Mouse (Mus musculus) heart, postnatal 14 days (tissue): ENCODE data around the gene Capn2. TPM values are rescaled to one million over a fixed set of nuclear protein-coding genes. Genes with fewer than 3 reads are reported as not detected.

Experiments used
- DNase-seq, 2 experiments: peaks; one replicate each; pipeline ENCODE4 v3.0.0; 2021 to 2022
- intact Hi-C: fragments of 180-260 bp; cut with DNase I; formaldehyde crosslinking; loops from one replicate; pipeline ENCODE4 v1.15.1; 2025
- total RNA-seq, 2 experiments: library from RNA; stranded (reverse); gene quantifications; 2 replicates each; pipeline ENCODE4 v1.2.3; 2021

Capn2 gene
- total RNA-seq, 2 experiments from 2014 or later = 69.8 to 72.5 TPM

DNA sequence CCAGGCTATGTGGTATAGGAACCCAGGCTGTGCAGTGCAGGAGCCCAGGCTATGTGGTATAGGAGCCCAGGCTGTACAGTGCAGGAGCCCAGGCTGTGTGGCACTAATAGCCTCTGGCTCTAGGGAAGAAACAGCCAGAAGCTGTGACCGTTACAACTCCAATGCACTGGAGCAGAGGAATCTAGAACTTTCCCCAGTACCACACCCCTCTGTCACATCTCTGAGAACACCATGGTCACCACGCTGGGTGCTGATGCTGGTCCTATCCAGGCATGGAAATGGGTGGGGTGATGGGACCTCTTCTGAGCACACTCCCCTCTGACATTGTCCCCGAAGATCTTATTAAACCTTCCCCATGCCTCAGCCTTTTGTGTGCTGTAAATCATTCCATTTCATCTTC, 12.1 kb downstream of the Capn2 start:
- intact Hi-C loops = no loop called here
- DNase-seq = no peak

- intact Hi-C loops = no loop called here
- DNase-seq = peak; percentile 78 to 82
Measured at GRCm38 (mm10) chr1:182504223-182504622, 13.2 kb downstream of the Capn2 start.

DNA sequence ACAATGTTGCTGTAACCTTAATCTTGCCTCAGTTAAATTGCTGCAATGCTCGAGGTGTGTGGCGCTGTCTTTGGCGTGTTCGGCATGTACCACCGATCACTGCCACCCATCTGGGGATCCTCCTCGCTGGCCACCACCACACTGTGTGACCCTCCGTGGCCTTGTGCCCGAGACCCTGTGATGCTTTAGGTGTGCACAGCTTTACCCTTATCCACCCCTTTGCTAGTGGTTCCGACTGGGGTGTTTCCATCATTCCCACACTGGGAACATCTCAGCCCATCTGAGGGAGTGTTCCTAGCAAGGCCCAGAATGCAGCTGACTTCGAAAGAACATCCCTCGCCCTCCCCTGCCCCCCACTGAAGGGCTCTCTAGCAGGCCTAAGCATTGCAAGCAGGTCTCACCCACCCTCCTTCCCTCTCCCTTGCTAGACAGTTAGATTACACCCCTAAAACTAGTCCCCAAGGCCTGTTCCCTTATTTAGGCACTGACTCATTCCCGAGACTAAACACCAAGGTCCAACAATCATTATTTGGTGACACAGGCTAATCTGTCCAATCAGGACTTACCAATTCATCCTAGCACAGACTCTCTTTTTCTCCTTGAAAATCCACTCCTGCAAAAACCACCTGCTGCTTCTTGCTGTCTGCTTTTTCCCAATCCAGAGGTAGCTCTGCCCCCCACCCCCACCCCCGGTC, 14.1 kb downstream of the Capn2 start:
- intact Hi-C loops = no loop called here
- DNase-seq = no peak

GRCm38 (mm10) chr1:182502491-182503050, 14.8 kb downstream of the Capn2 start:
- no peak for DNase-seq
- intact Hi-C loops = no loop called here

DNA sequence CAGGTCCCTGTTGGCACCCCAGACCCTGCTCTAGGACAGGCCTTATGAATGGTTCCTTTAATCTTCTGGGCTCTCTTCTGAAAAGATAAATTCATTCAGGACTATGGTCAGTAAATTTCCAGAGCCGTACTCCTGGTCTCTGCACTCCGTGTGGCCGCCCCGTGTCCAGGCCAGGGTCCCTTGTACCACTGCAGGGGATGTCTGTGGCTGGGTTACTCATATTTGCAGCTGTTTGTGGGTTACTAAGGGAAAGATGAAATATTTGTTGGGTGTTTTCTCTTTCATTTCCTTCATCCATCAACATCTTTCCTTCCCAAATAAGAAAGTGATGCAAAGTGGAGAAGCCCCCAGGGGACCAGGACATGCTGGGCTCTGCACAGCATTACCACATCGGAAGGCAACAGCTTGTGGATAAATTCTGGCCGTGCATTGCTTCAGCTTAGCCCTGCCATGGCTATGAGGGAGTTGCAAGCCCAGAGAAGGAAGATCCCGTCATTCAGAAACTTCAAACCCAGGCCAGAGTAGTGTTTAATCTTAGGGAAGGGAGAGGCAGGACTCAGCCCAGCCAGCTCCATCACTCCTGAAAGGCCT, 15.5 kb downstream of the Capn2 start:
- DNase-seq = peak in 1 of 2 experiments; percentile 55
- intact Hi-C loops = no loop called here

GRCm38 (mm10) chr1:182500843-182501242, 16.6 kb downstream of the Capn2 start:
- intact Hi-C loops = no loop called here
- no peak for DNase-seq

DNA sequence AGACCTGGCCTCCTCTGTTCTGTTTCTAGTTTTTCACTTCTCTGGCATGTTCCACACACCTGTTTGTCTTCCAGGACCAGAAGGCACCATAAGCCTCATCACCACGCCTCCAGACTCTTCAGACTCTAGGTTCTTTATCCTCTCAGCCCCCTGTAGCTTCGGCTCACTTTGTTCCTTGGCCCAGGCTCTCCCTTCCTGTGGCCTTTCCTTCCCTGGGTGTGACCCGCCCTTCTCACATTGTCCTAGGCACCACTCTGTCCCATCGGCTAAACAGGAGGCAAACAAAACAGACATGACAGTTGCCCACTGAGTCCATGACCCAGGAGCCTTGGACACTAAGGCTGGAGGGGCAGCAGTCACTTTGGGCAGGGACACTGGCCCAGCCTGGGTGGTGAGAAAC, 17.2 kb downstream of the Capn2 start:
- intact Hi-C loops = no loop called here
- no peak for DNase-seq

- intact Hi-C loops = no loop called here
- DNase-seq = peak; percentile 48 to 58
Measured at GRCm38 (mm10) chr1:182499443-182500089, 17.8 kb downstream of the Capn2 start.

GRCm38 (mm10) chr1:182497736-182498135, 19.7 kb downstream of the Capn2 start:
- intact Hi-C loops = no loop called here
- no peak for DNase-seq

DNA sequence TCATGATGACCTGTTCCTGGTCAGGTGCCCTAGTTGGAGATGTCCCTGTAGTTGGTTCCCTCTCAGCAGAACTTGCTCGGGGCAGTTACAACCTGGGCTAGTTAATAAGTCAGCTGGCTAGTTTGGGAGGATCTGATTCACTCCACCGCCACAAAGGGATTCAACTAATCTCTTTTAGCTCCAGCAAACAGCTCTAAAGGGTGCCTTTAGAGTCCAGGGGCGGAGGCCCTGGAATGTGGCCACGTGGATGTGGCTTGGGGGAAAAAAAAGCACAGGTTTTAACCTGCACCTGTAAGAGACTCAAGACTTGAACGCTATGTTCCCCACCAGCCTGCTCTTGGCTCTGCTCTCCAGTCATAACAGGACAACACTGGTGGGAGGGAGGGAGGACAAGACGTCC, 20.7 kb downstream of the Capn2 start:
- DNase-seq = no peak
- intact Hi-C loops = no loop called here

DNA sequence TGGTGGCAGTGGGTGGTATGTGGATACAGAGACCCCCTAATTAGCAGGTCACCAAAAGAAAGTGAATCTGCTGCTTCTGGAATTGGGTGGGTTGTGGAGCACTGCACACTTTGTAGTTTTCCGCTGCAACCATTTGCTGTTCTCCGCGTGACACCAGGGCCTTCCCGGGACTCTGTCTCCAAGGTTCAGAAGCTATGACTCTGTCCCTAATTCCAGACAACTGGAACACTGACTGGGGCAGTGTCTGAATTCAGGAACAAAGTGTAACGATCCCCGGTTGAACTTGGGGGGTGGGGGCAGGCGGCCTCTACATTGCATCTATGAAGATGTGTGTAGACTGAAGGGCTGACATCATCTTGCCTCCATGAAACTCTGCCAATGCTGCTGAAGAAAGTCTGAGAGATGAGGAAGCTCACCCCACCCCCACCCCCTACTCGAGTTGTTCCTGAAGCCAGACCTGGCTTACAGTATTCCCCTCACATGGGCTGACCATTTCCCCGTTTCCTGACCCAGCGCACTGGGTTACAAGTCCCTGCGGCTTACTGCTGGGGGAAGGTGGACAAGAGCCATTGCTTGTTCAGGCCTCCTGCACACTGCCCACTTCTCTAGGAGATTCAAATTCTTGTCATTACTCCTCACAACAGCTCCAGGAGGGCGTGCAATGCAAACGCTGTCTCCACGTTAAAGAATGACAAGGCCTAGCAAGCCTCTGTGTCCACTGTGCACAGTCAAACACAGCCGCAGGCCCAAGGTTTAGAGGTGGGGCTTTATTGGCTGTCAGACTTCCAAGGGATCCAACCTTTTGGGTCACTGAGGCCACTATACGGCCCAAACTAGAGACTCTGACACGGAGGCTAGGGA, 22.9 kb downstream of the Capn2 start:
- DNase-seq = no peak
- intact Hi-C loops = no loop called here

- no peak for DNase-seq
- intact Hi-C loops = no loop called here
Measured at GRCm38 (mm10) chr1:182491839-182492238, 25.6 kb downstream of the Capn2 start.

- DNase-seq = no peak
Measured at GRCm38 (mm10) chr1:182490568-182490967, 26.8 kb downstream of the Capn2 start.

GRCm38 (mm10) chr1:182489803-182490452, 27.5 kb downstream of the Capn2 start:
- DNase-seq = peak; percentile 94 to 96
- intact Hi-C loops = loop anchor here (1.0 to 5.0 kb wide), 3 partner anchors 27 to 113 kb away; partner anchors contain the start of gene Capn2

More at GRCm38 (mm10) chr1:182490568-182490967, 26.8 kb downstream of the Capn2 start:
- intact Hi-C loops = no loop called here

GRCm38 (mm10) chr1:182488503-182488902, 28.9 kb downstream of the Capn2 start:
- intact Hi-C loops = loop anchor here (5.0 kb wide), 1 partner anchor 111 kb away; no protein-coding TSS in a partner anchor
- DNase-seq = no peak

GRCm38 (mm10) chr1:182483910-182484274, 33.5 kb downstream of the Capn2 start:
- intact Hi-C loops = no loop called here
- peak; percentile 45 to 49 for DNase-seq

DNA sequence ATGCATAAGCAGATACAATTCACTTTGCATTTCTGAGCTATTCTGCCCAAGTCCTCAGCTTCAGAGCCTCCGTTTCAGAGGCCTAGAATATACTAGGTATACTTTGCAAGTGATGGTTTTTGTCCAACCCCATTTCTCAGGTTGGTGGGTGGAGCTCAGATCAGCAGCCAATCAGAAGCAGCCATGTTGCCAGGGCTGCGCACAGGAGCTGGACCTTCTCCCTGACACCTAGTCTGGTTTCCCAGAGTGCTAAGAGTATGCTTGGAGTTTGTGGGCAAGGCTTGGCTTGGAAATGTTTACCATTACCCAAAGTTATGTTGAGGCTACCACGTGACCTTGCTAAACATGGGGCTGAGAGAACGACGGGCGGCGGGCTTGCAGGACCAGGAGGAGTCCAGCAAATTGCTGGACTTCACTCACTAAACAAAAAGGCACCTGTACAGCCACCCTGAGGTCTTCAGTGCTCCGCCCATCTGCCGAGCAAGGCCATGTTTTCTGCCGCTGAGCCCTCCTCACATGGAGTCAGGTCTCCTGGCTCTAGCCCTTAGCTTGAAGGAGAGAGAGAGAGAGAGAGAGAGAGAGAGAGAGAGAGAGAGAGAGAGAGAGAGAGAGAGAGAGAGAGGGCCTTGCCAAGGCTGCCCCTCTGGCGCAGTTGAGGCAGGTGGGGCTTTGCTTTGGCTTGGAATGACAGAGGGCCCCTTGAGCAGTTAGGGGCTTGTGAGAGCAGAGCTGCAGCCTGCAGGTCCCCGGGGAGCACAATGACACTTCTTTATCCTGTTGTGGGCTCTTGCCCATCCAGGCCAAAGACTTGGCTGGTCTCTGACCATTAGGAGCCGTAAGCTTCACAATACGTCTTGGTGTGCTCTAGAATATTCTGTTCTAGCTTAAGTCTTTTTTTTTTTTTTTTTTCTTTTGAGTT, 34.2 kb downstream of the Capn2 start:
- DNase-seq = no peak
- intact Hi-C loops = no loop called here

- DNase-seq = no peak
- intact Hi-C loops = no loop called here
Measured at GRCm38 (mm10) chr1:182481646-182482295, 35.6 kb downstream of the Capn2 start.
